Mouse (Mus musculus) kidney, adult 2 months (tissue): ENCODE data around the gene Wnk1.

Experiments used
- CTCF ChIP-seq: fragments of 200-500 bp; conservative IDR thresholded peaks from 2 replicates; pipeline ENCODE4 v1.5.1; 2011; ENCODE audit warnings: low read depth, mild to moderate bottlenecking, control low read depth, low read length, moderate library complexity, mixed read lengths; ENCODE audit not compliant: insufficient read depth, insufficient read length
- POLR2A ChIP-seq: fragments of 200-500 bp; IDR thresholded peaks from one replicate; pipeline ENCODE4 v1.6.1; 2011; ENCODE audit warnings: low read depth, low read length, control low read depth

DNA sequence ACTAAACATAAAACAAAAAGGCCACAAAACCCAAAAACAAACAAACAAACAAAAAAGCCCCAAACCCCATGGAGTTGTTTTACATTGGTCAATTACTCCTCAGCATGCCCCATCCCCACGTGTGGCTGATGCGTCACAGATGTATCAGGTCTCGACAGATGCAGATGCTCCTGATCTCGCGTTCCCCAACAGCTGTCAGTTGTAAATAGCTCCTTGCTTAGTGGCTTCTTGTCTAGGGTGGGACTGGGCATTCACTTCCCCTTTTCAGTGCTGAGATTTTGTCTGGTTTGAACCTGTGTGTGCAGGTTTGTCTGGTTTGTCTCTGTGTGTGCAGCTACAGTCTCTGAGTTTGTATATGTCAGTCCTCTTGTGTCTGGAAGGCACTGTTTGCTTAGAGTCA lies 126.4 kb downstream of the Wnk1 start:
- TF ChIP-seq CTCF (no peak), POLR2A (no peak)
